Mouse (Mus musculus): Measurements from ENCODE around the gene Hist2h2ac.
"Not testable (repeated sequence)": the region's sequence is repeated elsewhere in the genome, so short reads cannot be mapped to it uniquely, and the experiment has no call there.

DNA sequence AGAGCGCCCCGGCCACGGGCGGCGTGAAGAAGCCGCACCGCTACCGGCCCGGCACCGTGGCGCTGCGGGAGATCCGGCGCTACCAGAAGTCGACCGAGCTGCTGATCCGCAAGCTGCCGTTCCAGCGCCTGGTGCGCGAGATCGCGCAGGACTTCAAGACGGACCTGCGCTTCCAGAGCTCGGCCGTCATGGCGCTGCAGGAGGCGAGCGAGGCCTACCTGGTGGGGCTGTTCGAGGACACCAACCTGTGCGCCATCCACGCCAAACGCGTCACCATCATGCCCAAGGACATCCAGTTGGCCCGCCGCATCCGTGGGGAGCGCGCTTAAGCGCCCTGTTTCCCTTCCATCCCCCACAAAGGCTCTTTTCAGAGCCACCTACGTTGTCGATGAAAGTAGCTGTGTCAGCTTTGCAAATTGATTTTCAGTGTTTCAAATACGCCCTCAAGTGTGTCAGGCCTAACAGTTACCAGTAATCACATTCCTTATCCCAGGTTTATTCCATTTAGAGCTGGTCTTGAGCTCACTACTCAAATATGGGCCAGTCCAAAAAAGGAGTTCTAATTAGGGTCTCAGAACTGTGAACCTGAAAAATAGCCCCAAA lies 48.2 kb upstream of the Hist2h2ac start:
- not testable (repeated sequence) for TF ChIP-seq CTCF (IDR thresholded peaks at IDR 0.05; ENCODE audit: low read depth, low read length)
- 0 out of 2 replicates have a peak, but pooled peaks have one; percentile 4 for TF ChIP-seq POLR2A (IDR thresholded peaks at IDR 0.05; ENCODE audit: extremely low read depth, insufficient read depth, low read length)
